Mouse (Mus musculus) liver, embryonic 14.5 days (tissue): ENCODE data around the gene Reep6.

Experiments
- CTCF ChIP-seq: IDR thresholded peaks from 2 replicates; pipeline ENCODE4 v1.5.1; 2016; ENCODE audit warnings: antibody characterized with exemption, low read depth, control low read depth
- EP300 ChIP-seq: IDR thresholded peaks from 2 replicates; pipeline ENCODE4 v1.6.1; 2016; ENCODE audit warnings: antibody characterized with exemption, low read depth

- TF ChIP-seq CTCF (peak; percentile 73), EP300 (no peak)
Observed at GRCm38 (mm10) chr10:80369995-80370747, 40.4 kb downstream of the Reep6 start.
